Mouse (Mus musculus): ENCODE measurements around the gene Tanc1.

The Tanc1 gene

GRCm38 (mm10) chr2:59800481-59801266, 188.8 kb downstream of the Tanc1 start:
- DNase-seq = peak in 1 of 2 experiments; percentile 37

GRCm38 (mm10) chr2:59802722-59803387, 191.0 kb downstream of the Tanc1 start:
- DNase-seq = no peak

GRCm38 (mm10) chr2:59805595-59805994, 193.8 kb downstream of the Tanc1 start:
- DNase-seq = no peak

- no peak for DNase-seq
Measured at GRCm38 (mm10) chr2:59806038-59806437, 194.2 kb downstream of the Tanc1 start.

GRCm38 (mm10) chr2:59808608-59809007, 196.8 kb downstream of the Tanc1 start:
- no peak for DNase-seq

GRCm38 (mm10) chr2:59810039-59810438, 198.2 kb downstream of the Tanc1 start:
- peak; percentile 43 to 59 for DNase-seq

GRCm38 (mm10) chr2:59811247-59811646, 199.4 kb downstream of the Tanc1 start:
- no peak for DNase-seq

- DNase-seq = no peak
Measured at GRCm38 (mm10) chr2:59812641-59813040, 200.8 kb downstream of the Tanc1 start.

- peak; percentile 51 to 58 for DNase-seq
Measured at GRCm38 (mm10) chr2:59813457-59813856, 201.6 kb downstream of the Tanc1 start.

- no peak for DNase-seq
Measured at GRCm38 (mm10) chr2:59814997-59815396, 203.2 kb downstream of the Tanc1 start.

- no peak for DNase-seq
Measured at GRCm38 (mm10) chr2:59818663-59819062, 206.8 kb downstream of the Tanc1 start.

GRCm38 (mm10) chr2:59819415-59819814, 207.6 kb downstream of the Tanc1 start:
- no peak for DNase-seq

GRCm38 (mm10) chr2:59820088-59820487, 208.2 kb downstream of the Tanc1 start:
- no peak for DNase-seq

GRCm38 (mm10) chr2:59821044-59821443, 209.2 kb downstream of the Tanc1 start:
- DNase-seq = no peak

GRCm38 (mm10) chr2:59824289-59824688, 212.4 kb downstream of the Tanc1 start:
- no peak for DNase-seq

- DNase-seq = no peak
Measured at GRCm38 (mm10) chr2:59825380-59825779, 213.5 kb downstream of the Tanc1 start.

- DNase-seq = no peak
Measured at GRCm38 (mm10) chr2:59828103-59828655, 216.3 kb downstream of the Tanc1 start.

- peak in 1 of 2 experiments; percentile 29 for DNase-seq
Measured at GRCm38 (mm10) chr2:59828777-59829508, 217.1 kb downstream of the Tanc1 start.

- DNase-seq = no peak
Measured at GRCm38 (mm10) chr2:59829718-59830117, 217.9 kb downstream of the Tanc1 start.

GRCm38 (mm10) chr2:59830151-59830550, 218.3 kb downstream of the Tanc1 start:
- DNase-seq = no peak

GRCm38 (mm10) chr2:59830940-59831339, 219.1 kb downstream of the Tanc1 start:
- no peak for DNase-seq

- DNase-seq = no peak
Measured at GRCm38 (mm10) chr2:59831831-59832230, 220.0 kb downstream of the Tanc1 start.

GRCm38 (mm10) chr2:59838825-59839224, 227.0 kb downstream of the Tanc1 start:
- no peak for DNase-seq
